Mouse (Mus musculus) skeletal muscle tissue, adult 2 months (tissue): Measurements from ENCODE around the gene Tulp1.
"Not testable (repeated sequence)": the region's sequence is repeated elsewhere in the genome, so short reads cannot be mapped to it uniquely, and the experiment has no call there.

Source experiments
- DNase-seq: peaks from one replicate; pipeline ENCODE4 v3.0.0-alpha.2; 2012; ENCODE audit warnings: low read depth, low spot score

Gene Tulp1

GRCm38 (mm10) chr17:28369056-28369455 is 4.0 kb upstream of the Tulp1 start:
- no peak for DNase-seq

- DNase-seq: peak; percentile 59
Measured at GRCm38 (mm10) chr17:28368449-28368848, 3.4 kb upstream of the Tulp1 start.

DNA sequence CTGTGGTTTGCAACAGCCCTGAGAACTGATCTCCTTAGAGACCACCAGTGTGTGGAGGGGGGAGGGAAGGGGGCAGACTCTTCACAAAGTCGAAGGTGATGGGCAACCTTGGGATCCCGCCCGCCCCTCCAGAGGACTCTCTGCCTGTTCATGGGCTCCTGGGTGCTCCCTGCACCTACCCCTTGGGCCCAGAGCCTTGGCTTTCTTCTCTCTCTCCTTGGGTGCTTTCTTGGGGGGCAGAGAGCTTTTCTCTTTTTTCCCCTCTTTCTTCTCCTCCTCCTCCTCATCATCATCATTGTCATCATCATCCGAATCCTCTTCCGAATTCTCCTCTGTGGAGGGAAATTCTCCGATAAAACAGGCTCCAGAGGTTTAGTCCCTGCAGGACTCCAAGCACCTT is 1.5 kb downstream of the Tulp1 start:
- DNase-seq: no peak

GRCm38 (mm10) chr17:28362653-28363292 is 2.2 kb downstream of the Tulp1 start:
- DNase-seq: no peak

GRCm38 (mm10) chr17:28361921-28362652 is 2.9 kb downstream of the Tulp1 start:
- DNase-seq: no peak

DNA sequence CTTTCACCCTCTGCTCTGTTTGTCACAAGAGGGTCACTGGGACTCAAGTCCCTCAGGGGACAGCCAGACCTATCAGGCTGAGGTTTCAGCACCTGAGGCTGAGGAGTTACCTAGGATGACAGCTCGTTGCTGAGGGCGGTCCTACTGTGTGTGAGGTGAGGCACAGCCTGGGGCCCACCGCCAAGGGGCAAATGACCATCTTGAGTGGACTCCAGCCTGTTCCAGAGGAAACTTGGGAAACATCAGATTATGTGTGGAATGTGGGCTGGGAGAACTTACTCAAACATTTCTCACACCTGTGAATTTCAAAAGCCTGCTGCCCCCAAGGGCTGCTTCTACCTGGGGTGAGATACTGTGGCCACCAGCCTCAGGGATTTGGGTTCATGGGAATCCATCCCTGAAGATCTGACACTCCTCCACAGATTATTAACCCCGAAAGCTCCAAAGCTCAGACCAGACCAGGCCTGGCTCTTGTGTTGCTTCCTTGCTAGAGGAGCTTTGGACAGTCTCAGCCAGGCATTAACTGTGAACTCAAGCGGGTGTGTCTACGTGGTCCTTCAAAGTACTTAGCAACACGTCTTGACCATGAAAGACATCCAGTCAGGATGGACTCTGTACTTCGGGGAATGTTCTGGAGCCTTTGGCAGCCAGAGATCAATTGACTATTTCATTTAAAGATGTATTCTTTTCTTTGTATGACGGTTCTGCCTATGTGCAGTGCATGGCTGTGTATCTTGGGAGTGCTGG is 4.3 kb downstream of the Tulp1 start:
- DNase-seq: no peak

DNA sequence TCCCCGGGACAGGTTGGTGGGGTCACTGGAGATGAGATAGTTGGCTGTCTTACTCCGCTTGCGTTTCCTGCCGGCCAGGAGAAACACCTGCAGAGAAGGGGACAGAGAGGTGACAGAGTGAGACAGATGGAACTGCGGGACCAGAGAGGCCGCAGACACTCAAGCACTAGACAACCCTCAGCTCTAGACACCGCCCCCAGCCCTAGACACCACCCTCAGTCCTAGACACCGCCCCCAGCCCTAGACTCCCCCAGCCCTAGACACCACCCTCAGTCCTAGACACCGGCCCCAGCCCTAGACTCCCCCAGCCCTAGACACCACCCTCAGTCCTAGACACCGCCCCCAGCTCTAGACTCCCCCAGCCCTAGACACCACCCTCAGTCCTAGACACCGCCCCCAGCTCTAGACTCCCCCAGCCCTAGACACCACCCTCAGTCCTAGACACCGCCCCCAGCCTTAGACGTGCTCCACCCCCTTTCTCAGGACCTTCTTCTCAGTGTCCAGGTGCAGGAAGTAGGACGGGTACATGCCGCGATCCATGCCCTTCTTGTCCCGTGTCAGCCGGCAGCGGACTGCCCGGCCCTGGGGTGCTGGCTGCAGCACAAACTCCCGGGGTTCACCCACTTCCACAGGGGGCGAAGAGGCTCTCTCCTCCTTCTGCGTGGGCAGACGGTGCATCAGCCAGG is 6.3 kb downstream of the Tulp1 start:
- not testable (repeated sequence) for DNase-seq

DNA sequence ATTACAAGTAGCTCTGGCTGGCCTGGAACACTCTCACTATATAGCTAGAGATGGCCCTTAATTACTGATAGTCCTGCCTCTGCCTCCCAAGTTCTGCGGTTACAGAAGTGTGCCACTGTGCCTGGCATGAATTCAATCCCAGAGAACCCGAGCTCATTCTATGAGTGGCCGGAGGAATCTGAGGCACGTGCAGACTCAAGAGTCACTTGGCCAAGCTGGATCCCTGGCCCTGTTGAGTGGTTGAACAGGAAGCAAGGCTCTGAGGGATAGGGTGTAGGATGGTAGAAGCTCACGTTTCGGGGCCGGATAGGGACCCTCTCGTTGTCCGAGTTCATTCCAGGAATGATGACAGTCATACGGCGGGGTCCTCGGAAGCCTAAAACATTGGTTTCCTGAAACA is 9.2 kb downstream of the Tulp1 start:
- no peak for DNase-seq

DNA sequence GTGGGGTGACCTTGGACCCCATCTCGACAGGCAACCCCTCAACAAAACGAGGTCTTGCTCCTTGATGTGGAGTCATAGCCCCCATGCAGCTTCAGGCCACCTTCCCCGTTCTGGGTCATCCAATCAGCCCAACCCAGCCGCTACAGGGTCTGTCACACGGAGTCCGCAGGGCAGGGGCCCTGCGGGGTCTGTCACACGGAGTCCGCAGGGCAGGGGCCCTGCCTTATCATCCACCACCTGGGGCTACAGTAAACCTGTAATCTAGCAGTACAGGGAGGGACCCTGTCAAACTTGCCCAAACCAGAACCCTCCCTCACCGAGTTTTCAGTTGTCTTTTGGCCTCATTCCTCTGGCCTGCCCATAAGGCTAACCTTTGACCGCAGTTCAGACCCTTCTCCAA is 13.0 kb downstream of the Tulp1 start:
- no peak for DNase-seq

GRCm38 (mm10) chr17:28351353-28351890 is 13.6 kb downstream of the Tulp1 start:
- DNase-seq: no peak

DNA sequence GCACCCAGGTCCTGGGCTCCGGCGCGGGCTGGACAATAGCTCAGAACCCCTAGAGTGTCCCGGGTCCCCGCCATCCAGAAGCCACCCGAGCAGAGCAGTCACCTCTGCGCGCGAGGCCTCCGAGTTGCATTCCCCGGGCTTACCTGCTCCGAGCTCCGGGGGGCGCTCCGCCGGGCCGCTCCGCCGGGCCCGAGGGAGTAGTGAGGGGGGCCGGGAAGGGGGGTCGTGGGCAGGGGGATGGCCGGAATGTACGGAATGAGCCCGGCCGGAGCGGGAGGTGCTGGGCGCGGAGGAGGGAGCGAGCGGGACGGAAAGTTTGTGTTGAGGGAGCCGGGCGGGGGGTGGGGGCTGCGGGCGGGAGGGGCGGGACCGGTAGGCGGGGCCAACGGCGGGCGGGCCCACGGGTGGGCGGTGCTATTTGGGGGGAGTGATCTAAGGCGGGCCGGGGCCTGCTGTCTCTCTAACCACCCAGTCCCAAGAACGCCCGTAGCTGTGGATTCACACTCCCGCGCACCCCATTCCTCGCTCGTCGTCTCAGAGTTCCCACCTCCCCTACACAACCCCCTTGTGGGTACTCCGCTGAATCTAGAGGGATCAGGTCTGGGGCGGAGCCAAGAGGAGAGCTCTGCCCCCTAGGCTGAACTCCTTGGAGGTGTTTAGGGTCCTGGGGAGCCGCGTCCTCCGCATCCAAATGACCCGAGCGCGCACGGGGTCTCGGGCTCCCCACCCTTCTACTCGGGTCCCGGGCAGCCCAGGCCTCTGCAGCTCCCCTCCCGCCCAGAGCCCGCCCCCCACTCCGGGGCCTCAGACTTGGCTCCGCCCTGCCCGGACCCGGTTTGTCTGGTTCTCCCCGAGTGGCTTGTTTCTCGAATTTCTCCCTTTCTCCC is 14.3 kb downstream of the Tulp1 start, which contains the start of gene Tead3:
Gene Tead3, minus strand, starts transcription at position 352 of the 887 bp plus-strand sequence.
- DNase-seq: peak; percentile 62

GRCm38 (mm10) chr17:28349901-28350465 is 15.0 kb downstream of the Tulp1 start:
- DNase-seq: no peak

- no peak for DNase-seq
Measured at GRCm38 (mm10) chr17:28349264-28349880, 15.7 kb downstream of the Tulp1 start.

DNA sequence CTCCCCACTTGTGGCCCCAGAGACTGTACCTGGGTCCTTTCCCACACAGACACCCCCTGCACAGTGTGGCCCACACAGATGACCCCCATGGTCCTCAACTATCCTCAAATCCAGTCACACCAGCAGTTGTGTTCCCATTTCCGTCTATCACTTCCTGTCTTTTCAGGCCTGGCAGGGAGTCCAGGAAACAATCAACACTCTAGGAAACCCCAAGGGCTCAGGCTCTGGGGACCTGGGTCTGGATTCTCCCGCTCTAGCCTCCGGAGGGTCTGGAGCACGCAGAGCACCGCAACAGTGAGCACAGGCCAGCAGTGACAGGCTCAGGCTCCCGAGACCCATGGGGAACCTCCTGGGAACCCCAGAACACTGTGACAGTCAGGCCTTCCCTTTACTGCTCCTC is 16.8 kb downstream of the Tulp1 start:
- no peak for DNase-seq

- DNase-seq: no peak
Measured at GRCm38 (mm10) chr17:28347327-28347726, 17.7 kb downstream of the Tulp1 start.

DNA sequence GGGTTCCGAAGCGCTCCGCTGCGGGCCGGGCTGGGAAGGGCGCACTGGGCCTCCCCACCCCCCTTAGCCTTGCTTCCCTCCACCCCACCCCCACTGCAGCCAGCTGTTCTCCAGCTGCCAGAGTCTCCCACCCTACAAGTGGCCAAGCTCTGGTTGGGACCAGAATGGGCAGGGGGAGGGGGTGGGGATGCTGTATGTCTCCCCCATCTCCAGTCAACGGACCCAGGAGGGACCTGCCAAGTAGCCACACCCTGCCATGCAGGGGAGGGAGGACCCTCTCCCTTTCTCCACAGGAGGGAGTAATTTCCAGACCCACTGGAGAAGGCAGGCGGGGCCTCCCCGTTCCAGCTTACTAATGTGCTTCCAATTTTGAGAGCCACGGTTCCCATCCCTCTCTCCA is 19.1 kb downstream of the Tulp1 start:
- no peak for DNase-seq

GRCm38 (mm10) chr17:28345271-28345721 is 19.7 kb downstream of the Tulp1 start:
- no peak for DNase-seq

DNA sequence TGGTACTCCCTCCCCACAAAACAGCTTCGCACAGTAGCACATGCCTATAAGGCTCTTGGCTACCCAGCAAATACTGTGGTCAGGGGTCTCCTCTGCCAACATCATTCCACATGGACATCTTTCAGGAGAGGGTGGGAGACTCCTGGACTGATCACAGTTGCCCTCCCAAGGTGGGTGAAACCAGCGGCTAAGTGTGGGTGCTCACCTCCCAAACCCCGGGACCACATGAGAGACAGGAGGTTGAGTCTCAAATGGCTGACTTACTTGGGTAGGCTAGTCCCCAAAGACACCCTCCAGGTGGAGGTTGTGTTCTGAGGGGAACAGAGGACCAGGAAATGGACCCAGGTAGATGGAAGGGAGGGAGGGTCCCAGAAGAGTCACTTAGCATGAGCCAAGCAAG is 20.4 kb downstream of the Tulp1 start:
- no peak for DNase-seq

DNA sequence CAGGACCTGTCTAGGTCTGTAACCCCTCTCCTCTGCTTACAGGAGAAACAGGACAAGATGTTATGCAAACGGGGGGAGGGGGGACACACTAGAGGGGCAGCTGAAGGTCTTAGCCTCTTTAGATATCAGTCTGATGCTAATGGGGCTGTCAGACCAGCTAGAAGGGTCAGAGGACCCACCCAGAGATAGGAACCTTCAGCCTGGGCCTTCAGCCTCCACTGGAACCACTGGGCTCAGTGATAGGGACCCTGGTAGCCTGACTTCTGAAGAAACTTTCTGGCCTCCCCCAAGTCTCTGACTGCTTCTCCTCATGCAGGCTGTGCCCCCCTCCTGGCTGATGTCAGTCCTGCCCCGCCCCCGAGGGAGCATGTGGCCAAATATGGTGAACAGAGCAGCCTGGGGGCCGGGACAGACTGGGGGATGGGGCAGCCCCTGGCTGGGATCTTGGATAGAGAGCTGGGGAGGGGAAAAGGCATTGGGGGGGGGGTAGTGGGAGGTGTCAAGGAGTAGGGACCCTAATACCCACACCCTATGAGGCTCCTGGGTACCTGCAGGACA is 20.9 kb downstream of the Tulp1 start:
- no peak for DNase-seq
